ENCODE assay signal across 13 mouse cellular contexts in the genomic region with DNA sequence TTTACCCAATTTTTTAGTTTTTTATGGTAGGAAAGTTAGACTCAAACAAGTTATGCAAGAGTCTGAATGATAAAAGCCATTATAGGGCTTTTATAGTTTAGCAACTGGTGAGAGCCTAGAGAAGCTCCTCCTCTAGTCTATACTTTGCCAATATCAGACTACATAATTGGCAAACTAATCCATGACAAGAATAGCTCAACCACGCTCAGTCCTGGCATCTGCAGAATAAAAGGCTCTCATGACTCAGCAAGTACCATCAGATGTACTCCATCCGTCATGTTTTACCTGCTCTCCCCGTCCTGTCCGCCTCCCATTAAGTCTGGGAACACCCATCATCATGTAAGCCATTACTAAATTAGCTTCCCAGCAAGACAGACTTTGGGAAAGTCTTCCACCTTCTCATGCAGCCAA. TPM values are rescaled to one million over a fixed set of nuclear protein-coding genes. Genes with fewer than 3 reads are reported as not detected.
DNase-seq lines count a peak whose midpoint lies in the region; ATAC-seq lines count a peak whose summit lies in the region.
"Had no signal": no experiment of that assay in that cellular context is flagged by ENCODE, and none has a peak within 500 bp of the region (broad histone marks: within the 10 kb centered on the region; RNA-seq: fewer than 3 reads in every experiment).

No protein-coding gene starts in this region.

- intact Hi-C loops in left cerebral cortex, postnatal 14 days (cut with DNase I), result no loop called here
- intact Hi-C loops in left cerebral cortex, postnatal 4 days (cut with DNase I), result no loop called here

- no peak for DNase-seq in frontal cortex, postnatal 14 days (ENCODE audit: low spot score in 2 of 2)
- peak; percentile 11 to 43 for DNase-seq in left cerebral cortex, postnatal 14 days (ENCODE audit: low spot score in 2 of 2)
- no peak for DNase-seq in left cerebral cortex, postnatal 4 days
- DNase-seq in brain, adult 2 months (ENCODE audit: low read depth, low spot score), result peak; percentile 72
- peak; percentile 35 for DNase-seq in layer of hippocampus, adult 9-11 months
- no peak for DNase-seq in T-cell, adult 2 months (ENCODE audit: low spot score)
- DNase-seq in yolk sac, embryonic 10.5 days (ENCODE audit: low spot score), result no peak
- DNase-seq: adrenal gland, postnatal 14 days; cerebellum, adult 9-11 months had no signal

- peak; percentile 57 for ATAC-seq in frontal cortex, adult (ENCODE audit: low TSS enrichment)
- ATAC-seq: intestine, embryonic 15.5 days; Patski had no signal

RNA-seq across cellular contexts. Expression of a gene that starts 23.2 kb away (rescaled TPM):
- 10 to 100 TPM; 60.8 to 65.5 TPM for total RNA-seq in left cerebral cortex, postnatal 14 days (2021)
- total RNA-seq in left cerebral cortex, postnatal 4 days (2021), result 10 to 100 TPM; 74.2 to 76.6 TPM

RNA-seq across cellular contexts. Expression of a gene that starts 48.4 kb away (rescaled TPM):
- total RNA-seq in left cerebral cortex, postnatal 14 days (2021), result not detected
- total RNA-seq in left cerebral cortex, postnatal 4 days (2021), result not detected
- total RNA-seq: adrenal gland, postnatal 14 days; heart, postnatal 36 days had no signal

Comparison
In these comparisons a context has a peak if more than half of its experiments do, and no peak if none do; other contexts are left out.
1. DNase-seq: peak in left cerebral cortex, postnatal 14 days (2 of 2), brain, adult 2 months (single experiment) and layer of hippocampus, adult 9-11 months (single experiment); none in frontal cortex, postnatal 14 days (0 of 2), left cerebral cortex, postnatal 4 days (single experiment), T-cell, adult 2 months (single experiment) and yolk sac, embryonic 10.5 days (single experiment).